Mouse (Mus musculus): ENCODE results near the gene Hist1h3d.

GRCm38 (mm10) chr13:23611638-23612037, 36.1 kb downstream of the Hist1h3d start:
- TF ChIP-seq CTCF (IDR thresholded peaks at IDR 0.05; ENCODE audit: low read depth) (no peak), EP300 (optimal IDR thresholded peaks at IDR 0.05) (no peak)

Measured in stomach, postnatal 0 days (tissue).